Mouse (Mus musculus) embryonic fibroblast, embryonic 13.5 days (primary cell): ENCODE results near the gene Gorasp2. TPM values are rescaled to one million over a fixed set of nuclear protein-coding genes. Genes with fewer than 3 reads are reported as not detected.

Source experiments
- H3K27ac ChIP-seq: 2 replicates; pipeline ENCODE4 v1.5.1; 2012; ENCODE audit warnings: low read length, control low read depth, inconsistent platforms; ENCODE audit not compliant: insufficient read depth
- H3K4me1 ChIP-seq: 2 replicates; pipeline ENCODE4 v1.6.1; 2011; ENCODE audit warnings: low read length; ENCODE audit not compliant: control insufficient read depth, insufficient read depth
- H3K4me3 ChIP-seq: 2 replicates; pipeline ENCODE4 v1.5.1; 2011; ENCODE audit warnings: mild to moderate bottlenecking, control low read depth, low read length; ENCODE audit not compliant: insufficient read depth
- CTCF ChIP-seq: IDR thresholded peaks from 2 replicates; pipeline ENCODE4 v1.5.1; 2011; ENCODE audit warnings: mild to moderate bottlenecking, control low read depth, low read length, moderate library complexity, borderline replicate concordance; ENCODE audit not compliant: insufficient read depth
- POLR2A ChIP-seq: IDR thresholded peaks from 2 replicates; pipeline ENCODE4 v1.6.1; 2011; ENCODE audit warnings: low read depth, mild to moderate bottlenecking, control low read depth, low read length, moderate library complexity
- polyA plus RNA-seq: library from polyadenylated mRNA; stranded (reverse); fragments of >200 nt; gene quantifications from 2 replicates; pipeline ENCODE4 v1.2.4, GENCODE M21; 2011; ENCODE audit warnings: low read depth; ENCODE audit not compliant: missing spikeins, insufficient read length

Gorasp2 gene
- polyA plus RNA-seq, 1 experiment: 162 TPM

DNA sequence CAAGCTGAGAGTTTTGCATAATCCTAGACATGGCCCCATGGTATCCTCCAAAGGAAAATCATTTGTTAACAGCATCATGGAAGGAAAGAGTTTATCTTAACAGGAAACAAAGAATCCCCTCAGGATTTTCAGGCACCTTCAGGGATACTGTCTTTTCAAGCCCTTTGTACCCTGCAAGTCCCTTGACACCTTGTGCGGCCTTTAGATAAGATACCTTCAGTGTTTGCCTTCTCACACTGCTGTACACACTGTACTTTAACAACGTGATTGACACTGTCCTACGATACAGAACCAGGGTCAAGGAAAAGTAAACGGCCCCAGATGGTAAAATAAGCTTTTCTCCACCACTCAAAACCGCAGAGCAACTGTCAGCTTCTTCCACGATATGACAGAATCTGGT lies 9.6 kb upstream of the Gorasp2 start:
- no peak for TF ChIP-seq CTCF
- TF ChIP-seq POLR2A: no peak
- no peaks in the 10 kb centered on the region; the same call in 1 of the 2 replicates for H3K4me1 ChIP-seq
- H3K4me3 ChIP-seq: no peak overlapping the region

DNA sequence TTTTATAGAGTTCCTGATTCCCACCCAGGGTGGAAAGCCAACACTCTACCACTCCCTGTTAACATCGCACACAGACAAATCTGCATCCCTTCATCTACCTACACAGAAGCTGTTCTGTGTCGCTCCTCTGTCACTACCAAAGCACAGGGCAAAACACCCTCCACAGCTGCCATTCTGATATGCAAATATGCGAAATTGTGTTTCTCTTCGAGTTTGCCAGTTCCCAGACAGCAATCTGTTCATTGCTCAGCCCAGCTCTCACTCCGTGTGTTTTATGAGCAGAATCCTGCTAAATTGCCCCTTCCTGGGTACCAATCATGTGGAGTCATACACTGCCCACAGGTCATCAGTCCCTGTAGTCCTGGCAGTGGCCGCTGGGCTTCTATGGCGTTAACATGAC lies 4.3 kb upstream of the Gorasp2 start:
- TF ChIP-seq CTCF: no peak
- TF ChIP-seq POLR2A: no peak
- Histone ChIP-seq H3K27ac (no peak overlapping the region), H3K4me1 (no peaks in the 10 kb centered on the region), H3K4me3 (no peak overlapping the region)

More for the DNA sequence above, 9.6 kb upstream of the Gorasp2 start:
- no peak overlapping the region for H3K27ac ChIP-seq

DNA sequence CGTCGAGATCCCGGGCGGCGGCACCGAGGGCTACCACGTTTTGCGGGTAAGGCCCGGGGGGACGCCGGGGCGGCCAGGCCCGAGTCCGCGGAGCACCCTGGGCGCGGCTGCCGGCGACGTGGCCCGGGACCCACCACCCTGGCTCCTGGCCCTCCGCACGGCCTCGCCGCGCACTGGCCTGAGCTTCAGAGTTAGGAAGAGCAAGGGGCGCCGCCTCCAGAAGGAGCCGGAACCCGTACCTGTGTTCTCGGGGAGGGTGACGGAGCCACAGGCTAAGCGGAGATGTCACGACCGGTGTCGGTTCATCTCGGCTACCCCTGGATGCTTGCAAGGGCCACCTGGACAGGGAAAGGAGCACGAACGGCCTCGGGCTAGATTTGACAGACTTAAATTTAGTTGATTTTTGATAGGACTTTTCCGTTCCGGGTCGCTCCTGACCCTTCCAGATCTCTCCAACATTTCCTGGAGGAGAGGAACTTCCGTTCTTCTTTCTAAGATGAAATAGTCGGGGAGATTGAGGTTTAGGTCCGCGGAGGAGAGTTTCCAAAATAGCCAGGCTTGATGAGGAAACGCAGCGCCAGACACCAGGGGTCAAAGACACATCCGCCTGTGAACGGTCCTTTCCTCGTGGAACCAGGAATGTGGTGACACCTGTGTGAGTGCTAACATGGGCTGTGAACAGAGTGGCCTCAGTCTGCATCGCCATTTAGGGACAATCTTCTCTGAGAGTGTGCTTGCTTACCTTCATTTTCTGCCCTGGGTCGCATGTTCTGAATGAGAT lies 529 bp downstream of the Gorasp2 start, which contains the start of gene Gm26558:
Gene Gm26558, minus strand, starts transcription at position 394 of the 781 bp plus-strand sequence.
- Histone ChIP-seq H3K4me1 (peaks cover 3% of the 10 kb centered on the region), H3K27ac (peak within 1 kb of the TSS; percentile 79), H3K4me3 (peak within 1 kb of the TSS; percentile 97)
- TF ChIP-seq POLR2A: no peak
- no peak for TF ChIP-seq CTCF

DNA sequence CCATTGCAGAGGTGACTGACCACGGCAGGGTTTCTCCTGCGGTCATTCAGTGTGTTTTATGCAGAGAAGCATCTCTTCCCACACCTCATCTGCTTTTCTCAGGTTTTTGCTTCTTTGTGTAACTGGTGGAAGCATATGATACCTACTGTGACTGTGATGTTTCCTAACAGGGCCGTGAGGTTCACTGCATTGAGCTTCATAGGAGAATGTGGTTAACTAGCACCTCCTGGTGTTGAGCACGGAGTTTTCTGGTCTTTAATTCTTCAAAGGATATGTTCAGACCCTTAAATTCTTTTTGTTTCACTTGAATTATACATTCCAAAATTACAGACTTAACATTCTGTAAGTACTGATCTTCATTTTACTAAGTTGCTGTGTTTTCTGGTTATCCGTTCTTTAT lies 2.4 kb downstream of the Gorasp2 start:
- TF ChIP-seq POLR2A (no peak), CTCF (no peak)
- Histone ChIP-seq H3K27ac (no peak overlapping the region), H3K4me3 (peak overlapping the region; percentile 97; the same call in 1 of the 2 replicates), H3K4me1 (peaks cover 9% of the 10 kb centered on the region)

GRCm38 (mm10) chr2:70667016-70667415 lies 5.6 kb downstream of the Gorasp2 start:
- peaks cover 9% of the 10 kb centered on the region for H3K4me1 ChIP-seq
- no peak for TF ChIP-seq CTCF
- no peak for TF ChIP-seq POLR2A
- H3K4me3 ChIP-seq: no peak overlapping the region
- H3K27ac ChIP-seq: no peak overlapping the region

GRCm38 (mm10) chr2:70669241-70669640 lies 7.9 kb downstream of the Gorasp2 start:
- H3K4me1 ChIP-seq: peaks cover 5% of the 10 kb centered on the region; the same call in 1 of the 2 replicates
- no peak overlapping the region for H3K27ac ChIP-seq
- TF ChIP-seq POLR2A (no peak), CTCF (no peak)
- H3K4me3 ChIP-seq: no peak overlapping the region

- Histone ChIP-seq H3K27ac (no peak overlapping the region), H3K4me1 (peaks cover 5% of the 10 kb centered on the region; the same call in 1 of the 2 replicates), H3K4me3 (no peak overlapping the region)
- TF ChIP-seq POLR2A (no peak), CTCF (no peak)
These were observed 8.5 kb downstream of the Gorasp2 start for GRCm38 (mm10) chr2:70669896-70670295.

GRCm38 (mm10) chr2:70672476-70672875 lies 11.1 kb downstream of the Gorasp2 start:
- H3K27ac ChIP-seq: no peak overlapping the region
- H3K4me1 ChIP-seq: peaks cover 5% of the 10 kb centered on the region; the same call in 1 of the 2 replicates
- TF ChIP-seq POLR2A: no peak
- TF ChIP-seq CTCF: no peak
- no peak overlapping the region for H3K4me3 ChIP-seq

DNA sequence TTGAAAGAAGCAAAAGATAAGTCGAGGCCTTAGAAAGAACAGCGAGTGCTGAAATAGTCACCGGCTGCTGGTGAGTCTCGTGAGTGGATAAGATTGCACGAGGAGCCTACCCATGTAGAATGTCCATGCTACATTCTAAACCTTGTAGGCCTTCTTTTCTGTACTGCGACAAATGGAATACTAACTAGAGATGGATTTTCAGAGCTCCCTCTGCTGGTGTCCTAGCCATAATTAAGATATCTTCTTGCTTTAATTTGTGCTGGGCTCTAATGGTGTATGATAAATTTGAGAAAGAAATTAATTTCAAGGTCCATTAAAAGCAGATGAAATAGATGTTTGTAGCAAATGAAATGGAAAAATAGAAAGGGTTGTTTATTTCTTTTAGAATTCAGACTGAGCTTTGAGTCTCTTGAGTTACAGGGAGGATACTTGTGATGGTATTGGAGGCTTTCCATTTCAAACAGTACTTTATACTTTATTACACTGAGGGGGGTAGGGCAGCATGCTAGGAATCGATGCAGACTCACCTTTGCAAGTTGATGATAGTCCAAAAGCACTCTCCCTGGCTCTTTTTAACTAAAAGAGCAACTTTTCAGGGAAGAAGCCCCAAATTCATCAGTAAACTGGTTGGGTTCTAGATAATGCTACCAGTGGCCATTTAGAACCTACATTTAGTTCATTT lies 12.2 kb downstream of the Gorasp2 start:
- H3K4me3 ChIP-seq: no peak overlapping the region

GRCm38 (mm10) chr2:70682324-70682723 lies 20.9 kb downstream of the Gorasp2 start:
- Histone ChIP-seq H3K4me1 (no peaks in the 10 kb centered on the region), H3K27ac (no peak overlapping the region), H3K4me3 (no peak overlapping the region)
- TF ChIP-seq CTCF (no peak), POLR2A (no peak)

More for the DNA sequence above, 12.2 kb downstream of the Gorasp2 start:
- Histone ChIP-seq H3K4me1 (no peaks in the 10 kb centered on the region), H3K27ac (no peak overlapping the region)
- TF ChIP-seq POLR2A (no peak), CTCF (no peak)
